Mouse (Mus musculus) neutrophil, adult 83 days (primary cell): ENCODE measurements around the gene Map3k1. TPM values are rescaled to one million over a fixed set of nuclear protein-coding genes. Genes with fewer than 3 reads are reported as not detected.

Source experiments
- total RNA-seq, 2 experiments: library from RNA; stranded (reverse); gene quantifications; one replicate each; pipeline ENCODE4 v1.2.4; 2023

Map3k1 gene
- 10 to 100 TPM; 56.1 to 66.2 TPM for total RNA-seq

GRCm38 (mm10) chr13:111808637-111809465, at the start of gene Map3k1:
TSS of gene Map3k1 (minus strand) at chr13:111808993.

Other genes with a start within 250 kb of the Map3k1 start
- gene Gm10198, start 216.2 kb downstream of the Map3k1 start, total RNA-seq = not detected
- 10 to 100 TPM; 56.1 to 58.2 TPM for gene Mier3, start 128.0 kb downstream of the Map3k1 start, total RNA-seq